Mouse (Mus musculus): ENCODE measurements around the gene Rad51ap1.
A peak's percentile ranks its signal among the peaks of the same experiment; 100 is the strongest.

- TF ChIP-seq POLR2A (IDR thresholded peaks at IDR 0.05; ENCODE audit: borderline replicate concordance, low read depth, low read length) (no peak), CTCF (IDR thresholded peaks at IDR 0.05; ENCODE audit: low read depth, low read length) (0 out of 2 replicates have a peak, but pooled peaks have one; percentile 13)
These were observed 1.1 kb upstream of the Rad51ap1 start for GRCm38 (mm10) chr6:126940451-126940850.
